Mouse (Mus musculus) spleen, embryonic (tissue): ENCODE results near the gene Ipo7.
"Not testable (repeated sequence)": the region's sequence is repeated elsewhere in the genome, so short reads cannot be mapped to it uniquely, and the experiment has no call there.

Experiments used
- CTCF ChIA-PET: fragments of 350-600 bp; sonication (Branson Sonifier 250); formaldehyde crosslinking; loops from one replicate; lab custom pipeline; 2022; lab: Charles Lee

Ipo7 gene

DNA sequence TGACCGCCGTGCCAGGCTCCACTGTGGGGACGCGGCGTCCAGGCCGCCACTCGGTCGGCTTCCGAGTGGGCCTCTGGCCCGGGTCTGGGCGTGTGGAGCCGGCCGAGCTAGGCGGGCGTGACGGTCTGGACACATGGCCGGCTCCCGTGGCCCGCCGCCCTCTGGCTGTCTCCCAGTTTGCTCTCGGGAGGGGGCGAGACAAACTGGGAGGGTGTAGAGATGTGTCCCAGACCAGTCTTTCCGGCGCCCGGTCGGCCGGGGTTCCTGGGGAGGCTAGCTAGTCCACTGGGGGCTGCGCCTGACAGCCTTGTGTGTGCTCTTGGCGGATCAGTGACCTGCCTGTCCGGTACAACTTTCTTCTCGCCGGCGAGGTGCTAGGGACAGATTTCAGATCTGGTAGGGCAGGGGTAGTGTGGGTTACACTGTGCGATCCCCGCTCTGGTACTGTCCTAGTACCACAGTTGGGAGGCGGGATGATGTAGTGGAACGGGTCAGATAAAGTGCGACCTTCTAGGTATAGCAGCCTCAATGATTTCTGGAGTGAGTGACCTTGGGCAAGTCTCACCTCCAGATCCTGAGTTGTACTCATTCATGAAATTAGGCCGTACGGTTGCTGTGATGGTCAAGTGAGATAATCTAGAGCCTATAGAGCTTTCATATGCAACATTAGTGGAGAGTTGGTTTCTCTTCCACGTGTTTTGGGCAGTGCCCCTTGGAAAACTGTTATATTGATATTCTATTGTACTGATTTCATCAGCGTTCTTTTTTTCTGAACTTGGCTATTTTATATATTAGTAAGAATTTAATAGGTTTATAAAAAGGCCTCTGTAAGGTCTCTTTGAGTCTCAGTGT is 783 bp downstream of the Ipo7 start:
- CTCF ChIA-PET = interaction anchor here (0.7 kb wide), 1 partner anchor 19 kb away, joined by 5 read pairs; no protein-coding TSS in a partner anchor

DNA sequence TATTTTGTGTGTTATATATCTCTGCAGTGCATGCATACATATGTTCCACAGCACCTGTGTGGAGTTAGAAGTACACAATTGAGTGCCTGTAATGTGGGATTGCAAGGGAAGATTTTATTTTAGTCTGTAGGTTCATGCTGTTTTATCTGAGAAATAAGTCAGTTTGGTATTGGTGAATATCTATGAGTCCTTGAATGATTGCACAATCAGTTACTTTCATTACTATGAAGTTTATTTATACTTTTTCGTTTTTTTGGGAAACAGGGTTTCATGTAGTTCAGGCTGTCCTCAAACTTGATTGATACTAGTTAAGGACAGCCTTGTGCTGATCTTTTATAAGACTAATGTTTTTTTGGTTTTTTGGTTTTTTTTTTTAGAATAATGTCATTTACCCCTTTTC is 5.5 kb downstream of the Ipo7 start:
- CTCF ChIA-PET = no interaction called here

DNA sequence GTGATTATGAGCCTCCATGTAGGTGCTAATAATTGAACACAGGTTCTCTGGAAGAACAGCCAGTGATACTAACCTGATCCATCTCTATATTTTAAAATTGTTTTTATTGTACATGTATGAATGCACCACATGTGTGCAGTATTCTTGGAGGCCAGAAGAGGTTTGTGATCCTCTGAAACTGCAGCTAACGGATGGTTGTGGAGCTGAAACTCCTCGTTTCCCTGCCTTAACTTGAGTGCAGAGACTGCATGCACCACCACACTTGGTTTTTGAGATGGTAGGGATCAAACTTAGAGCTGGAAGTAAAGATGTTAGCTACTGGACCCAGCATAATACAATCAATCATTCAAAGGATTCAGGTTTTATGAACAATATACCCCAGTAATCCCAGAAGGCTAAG is 8.5 kb downstream of the Ipo7 start:
- CTCF ChIA-PET = no interaction called here

DNA sequence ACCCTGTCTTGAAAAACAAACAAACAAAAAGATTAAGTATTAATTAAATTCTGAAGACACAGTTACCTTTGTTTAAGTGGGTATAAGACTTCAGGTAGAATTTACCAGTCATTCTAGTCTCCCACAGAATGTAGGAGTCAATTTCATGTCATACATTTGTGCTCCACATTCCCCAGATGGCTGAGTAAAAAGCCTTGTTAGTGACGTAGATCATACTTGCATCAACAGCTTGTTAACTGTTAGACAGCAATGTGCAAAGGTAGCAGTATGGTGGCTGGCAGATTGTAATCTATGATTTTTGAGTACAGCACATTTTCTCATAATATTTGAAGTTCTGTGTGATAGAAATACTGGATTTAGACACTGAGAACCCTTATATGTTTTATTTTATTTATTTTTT is 10.8 kb downstream of the Ipo7 start:
- CTCF ChIA-PET = no interaction called here

DNA sequence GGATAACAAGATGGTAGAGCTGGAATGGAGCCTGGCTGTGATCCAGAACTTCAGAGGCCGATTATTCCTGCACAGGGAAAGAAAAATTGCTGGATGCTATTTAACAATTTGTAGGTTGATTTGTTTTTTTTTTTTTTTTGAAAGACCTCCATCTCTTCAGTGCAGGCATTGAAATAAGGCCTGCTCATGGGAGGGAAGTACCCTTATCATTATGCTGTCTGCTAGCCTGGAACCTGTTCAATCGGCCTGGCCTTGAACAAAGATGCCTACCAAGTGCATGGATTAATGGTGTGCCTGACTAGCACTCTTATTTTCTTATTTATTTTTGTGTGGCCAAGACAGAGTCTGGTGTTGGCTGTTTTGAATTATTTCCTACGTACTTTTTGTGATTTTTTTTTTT is 12.3 kb downstream of the Ipo7 start:
- CTCF ChIA-PET = no interaction called here

DNA sequence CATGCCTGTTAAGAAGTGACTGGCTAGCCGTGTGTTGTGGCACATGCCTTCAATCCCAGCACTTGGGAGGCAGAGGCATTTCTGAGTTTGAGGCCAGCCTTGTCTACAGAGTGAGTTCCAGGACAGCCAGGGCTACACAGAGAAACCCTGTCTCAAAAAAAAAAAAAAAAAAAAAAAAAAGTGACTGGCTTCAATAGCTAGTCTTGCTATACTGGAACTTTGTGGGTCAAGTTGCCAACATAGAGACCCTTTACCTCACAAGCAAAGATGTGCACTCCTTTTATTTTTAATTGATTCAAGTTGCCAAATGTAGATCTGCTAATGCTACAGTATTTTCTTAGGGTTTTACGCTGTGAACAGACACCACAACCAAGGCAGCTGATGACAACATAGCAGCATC is 39.6 kb downstream of the Ipo7 start:
- CTCF ChIA-PET = not testable (repeated sequence)

DNA sequence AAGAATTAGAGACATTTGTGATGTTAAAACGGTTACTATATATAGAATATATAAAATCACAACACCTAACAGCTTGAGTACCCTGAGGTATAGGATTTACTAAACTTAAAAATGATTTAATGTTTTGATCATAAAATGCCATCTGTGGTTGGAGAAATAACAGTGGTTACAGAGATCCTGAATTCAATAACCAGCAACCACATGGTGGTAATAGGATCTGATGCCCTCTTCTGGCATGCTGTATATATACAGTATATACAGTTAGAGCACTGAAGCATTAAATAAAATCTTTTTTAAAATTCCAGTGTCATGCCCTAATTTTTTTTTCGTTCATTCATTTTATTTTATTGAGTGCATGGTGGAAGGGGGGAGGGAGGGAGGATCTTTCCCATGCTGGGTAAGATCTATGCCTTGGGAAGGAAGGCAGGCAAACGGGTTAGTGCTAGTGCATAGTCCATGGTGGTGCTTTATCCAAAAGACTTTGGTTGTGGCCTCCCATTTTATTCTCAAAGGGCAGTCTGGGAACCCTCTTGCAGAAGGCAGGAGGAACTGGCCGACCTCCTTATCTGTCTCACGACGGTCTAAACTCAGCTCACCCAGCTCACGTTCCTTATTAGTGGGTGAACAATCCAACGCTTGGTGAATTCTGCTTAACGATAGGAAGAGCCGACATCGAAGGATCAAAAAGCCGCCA is 41.2 kb downstream of the Ipo7 start:
- CTCF ChIA-PET = interaction anchor here (0.6 to 0.8 kb wide), 2 partner anchors 16 to 66 kb away, joined by 3 to 5 read pairs; no protein-coding TSS in a partner anchor

DNA sequence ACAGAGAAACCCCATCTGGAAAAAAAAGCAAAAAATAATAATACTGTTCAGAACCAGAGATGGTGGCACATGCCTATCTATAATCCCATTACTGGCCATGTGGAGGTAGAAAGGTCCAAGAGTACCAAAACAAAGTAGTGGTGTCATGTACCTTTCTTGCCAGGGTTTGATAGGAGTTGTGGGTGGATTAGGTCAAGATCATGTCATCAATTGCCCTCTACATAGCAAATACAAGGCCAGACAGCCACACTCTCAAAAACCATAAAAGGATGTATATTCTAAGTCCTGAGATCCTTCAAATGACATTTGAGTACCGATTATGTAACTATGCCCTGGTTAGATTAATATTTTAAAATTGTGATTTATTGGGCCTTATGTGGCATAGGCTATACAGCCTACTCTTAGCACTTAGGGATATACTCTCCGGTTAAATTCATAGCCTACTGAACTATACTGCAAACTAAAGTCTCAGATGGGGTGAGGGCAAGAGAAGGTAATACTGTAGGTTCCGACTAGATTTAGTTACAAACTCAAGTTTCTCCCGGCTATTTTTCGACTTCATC is 42.1 kb downstream of the Ipo7 start:
- CTCF ChIA-PET = no interaction called here

DNA sequence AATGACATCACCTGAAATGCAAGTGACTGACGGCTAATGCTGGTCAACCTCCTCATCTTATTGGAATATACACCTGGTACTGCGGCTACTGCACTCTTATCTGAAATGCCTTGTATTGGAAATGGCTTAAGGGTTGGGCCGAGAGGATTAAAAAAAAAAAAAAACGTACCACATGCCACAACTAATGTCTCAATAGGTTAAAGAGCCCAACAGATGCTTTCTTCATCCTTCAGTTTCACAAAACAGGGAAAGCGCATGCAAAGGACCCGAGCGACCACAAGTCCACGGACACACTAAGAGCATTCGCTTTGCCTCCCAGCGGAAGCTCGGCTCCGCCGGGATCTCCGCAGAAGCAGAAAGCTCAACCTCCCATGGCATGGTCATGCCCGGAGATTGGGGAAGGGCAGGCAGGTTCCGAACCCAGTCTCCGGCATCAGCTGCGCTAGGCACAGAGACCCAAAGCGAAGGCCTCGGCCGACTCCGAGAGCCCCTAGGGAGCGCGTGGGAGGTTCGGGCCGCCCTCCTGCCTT is 42.7 kb downstream of the Ipo7 start:
- CTCF ChIA-PET = interaction anchor here (0.6 to 1.4 kb wide), 3 partner anchors 31 to 181 kb away, joined by 3 to 5 read pairs (median 4); no protein-coding TSS in a partner anchor

DNA sequence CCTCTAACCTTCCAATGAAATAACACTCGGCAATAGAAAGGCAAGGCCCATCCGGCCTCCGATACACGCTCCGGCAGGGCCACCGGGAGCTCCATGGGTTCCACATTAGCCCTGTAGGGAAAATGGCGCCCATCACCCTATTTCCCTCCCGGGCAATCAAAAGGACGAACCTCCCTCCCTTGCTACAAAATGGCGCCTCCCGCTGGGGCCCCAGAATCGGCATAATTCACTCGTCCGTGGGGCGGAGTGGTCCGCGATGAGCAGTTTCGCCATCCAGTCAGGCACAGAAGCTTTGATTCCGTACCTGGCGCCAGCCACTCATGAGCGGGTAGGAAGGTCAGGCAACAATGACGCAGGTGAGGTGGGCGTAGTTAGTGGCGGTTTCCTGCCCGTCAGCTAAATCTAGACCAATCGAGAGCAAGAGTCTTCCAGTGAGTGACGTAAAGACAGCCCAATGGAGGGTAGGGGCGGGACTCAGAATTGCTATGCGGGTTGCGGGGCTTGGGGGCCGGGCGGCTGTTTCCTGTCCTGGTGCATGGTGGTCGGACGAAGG is 43.2 kb downstream of the Ipo7 start, which contains the start of gene Zfp143:
Gene Zfp143 (plus strand): TSS at position 19 of the 553 bp plus-strand sequence.
- CTCF ChIA-PET = interaction anchor here (0.6 to 1.4 kb wide), 3 partner anchors 32 to 180 kb away, joined by 3 to 5 read pairs (median 4); no protein-coding TSS in a partner anchor

DNA sequence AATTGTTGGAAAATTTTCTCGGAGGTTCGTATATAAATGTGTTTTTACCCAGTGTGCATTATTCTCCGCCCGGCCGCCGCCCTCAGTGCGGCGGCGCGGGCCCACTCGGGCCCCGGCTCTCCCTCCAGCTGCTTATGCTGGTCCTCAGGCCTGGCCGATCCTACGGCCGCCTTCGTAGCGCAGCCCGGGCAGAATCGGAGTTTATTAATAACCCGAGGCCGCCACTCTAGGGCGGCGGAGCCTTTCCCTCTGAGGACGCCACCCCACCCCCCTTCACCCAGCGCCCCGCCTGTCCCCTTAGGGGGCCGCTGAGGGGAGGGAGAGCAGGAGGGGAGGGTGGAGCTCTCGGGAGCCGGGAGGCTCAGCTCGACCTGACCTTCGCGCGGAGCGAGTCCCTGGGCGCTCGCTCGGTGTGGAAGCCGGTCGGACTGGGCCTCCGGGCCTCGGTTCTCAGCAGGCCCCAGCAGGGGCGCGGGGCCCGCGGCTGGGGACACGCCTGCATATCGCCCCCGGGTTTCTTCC is 43.7 kb downstream of the Ipo7 start:
- CTCF ChIA-PET = interaction anchor here (0.5 to 1.4 kb wide), 4 partner anchors 9 to 180 kb away, joined by 3 to 5 read pairs (median 4); no protein-coding TSS in a partner anchor

DNA sequence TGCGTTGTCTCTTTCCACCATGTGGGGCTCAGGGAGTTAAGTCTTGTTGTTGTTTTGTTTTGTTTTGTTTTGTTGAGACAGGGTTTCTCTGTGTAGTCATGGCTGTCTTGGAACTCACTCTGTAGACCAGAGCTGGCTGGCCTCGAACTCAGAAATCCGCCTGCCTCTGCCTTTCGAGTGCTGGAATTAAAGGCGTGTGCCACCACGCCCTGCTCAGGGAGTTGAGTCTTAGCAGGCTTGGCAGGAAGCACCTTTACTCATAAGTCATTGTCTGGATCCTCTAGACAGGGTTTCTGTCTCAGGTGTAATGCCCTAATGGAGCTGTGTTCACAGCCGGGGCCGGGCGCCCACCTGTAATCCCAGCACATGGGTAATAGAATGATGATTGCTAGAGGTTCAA is 45.7 kb downstream of the Ipo7 start:
- CTCF ChIA-PET = interaction anchor here (0.7 kb wide), 1 partner anchor 186 kb away, joined by 3 read pairs; no protein-coding TSS in a partner anchor

DNA sequence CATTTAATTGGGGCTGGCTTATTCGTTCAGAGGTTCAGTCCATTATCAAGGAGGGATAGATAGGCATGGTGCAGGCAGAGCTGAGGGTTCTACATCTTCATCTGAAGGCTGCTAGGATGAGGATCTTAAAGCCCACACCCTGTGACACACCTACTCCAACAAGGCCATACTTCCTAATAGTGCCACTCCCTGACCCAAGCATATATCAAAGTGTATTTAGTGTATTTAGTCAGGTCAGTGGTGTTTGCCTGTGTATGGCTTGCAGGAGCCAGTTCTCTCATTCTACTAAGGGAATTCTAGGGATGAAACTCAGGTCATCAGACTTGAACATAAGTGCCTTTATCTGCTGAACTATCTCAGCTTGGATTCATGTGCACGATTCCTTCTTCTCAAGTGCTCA is 51.0 kb downstream of the Ipo7 start:
- CTCF ChIA-PET = no interaction called here

DNA sequence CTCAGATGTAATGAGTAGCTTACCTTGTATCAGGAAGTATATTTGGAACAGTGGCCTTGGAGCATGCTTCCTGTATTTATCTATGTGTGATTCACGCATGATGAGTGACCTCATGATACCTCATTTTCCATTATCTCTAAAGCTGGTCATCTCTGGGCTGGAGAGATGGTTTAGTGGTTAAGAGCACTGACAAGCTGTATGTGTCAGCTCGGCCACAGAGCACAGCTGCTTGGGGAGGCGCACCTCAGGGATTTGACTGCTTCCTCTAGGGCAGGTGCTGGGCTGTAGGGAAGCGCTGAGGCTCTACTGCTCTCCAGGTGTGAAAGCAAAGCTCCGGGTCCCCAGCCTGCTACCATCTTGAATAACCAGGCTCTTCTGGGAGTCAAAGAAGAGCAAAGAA is 60.1 kb downstream of the Ipo7 start:
- CTCF ChIA-PET = no interaction called here

DNA sequence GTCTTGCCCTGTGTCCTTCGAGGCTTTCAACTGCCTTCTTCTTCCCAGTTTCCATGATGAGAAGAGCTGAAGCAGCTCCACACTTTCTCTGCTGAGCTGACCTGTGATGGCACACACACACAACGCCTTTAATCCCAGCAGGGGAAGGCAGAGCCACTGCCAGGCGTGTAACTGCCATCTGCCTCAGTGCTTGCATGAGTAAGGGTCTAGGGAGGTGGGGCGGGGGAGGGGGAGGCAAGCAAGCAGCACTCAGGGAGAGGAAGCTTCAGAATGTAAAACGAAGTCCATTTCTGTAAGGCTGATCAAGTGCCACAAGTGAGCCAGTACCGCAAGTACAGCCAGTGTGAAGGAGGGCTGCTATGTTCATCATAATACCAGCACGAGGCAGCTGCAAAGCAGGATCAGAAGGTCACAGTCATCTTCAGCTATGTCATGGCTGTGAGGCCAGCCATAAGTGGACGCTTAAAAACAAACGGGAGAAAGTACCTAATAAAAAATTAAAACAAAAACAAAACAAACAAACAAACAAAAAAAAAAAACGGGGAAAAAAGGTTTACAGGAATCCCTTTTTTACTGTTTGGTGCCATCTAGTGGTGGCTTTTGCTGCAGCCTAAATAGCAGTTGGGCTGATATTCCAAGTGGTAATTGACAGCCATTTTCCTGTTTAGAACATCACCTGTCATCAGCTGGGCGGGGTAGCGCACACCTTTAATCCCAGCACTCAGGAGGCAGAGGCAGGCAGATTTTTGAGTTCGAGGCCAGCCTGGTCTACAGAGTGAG is 65.5 kb downstream of the Ipo7 start:
- CTCF ChIA-PET = interaction anchor here (0.7 to 0.8 kb wide), 7 partner anchors 10 to 339 kb away, joined by 3 to 6 read pairs (median 4); no protein-coding TSS in a partner anchor

DNA sequence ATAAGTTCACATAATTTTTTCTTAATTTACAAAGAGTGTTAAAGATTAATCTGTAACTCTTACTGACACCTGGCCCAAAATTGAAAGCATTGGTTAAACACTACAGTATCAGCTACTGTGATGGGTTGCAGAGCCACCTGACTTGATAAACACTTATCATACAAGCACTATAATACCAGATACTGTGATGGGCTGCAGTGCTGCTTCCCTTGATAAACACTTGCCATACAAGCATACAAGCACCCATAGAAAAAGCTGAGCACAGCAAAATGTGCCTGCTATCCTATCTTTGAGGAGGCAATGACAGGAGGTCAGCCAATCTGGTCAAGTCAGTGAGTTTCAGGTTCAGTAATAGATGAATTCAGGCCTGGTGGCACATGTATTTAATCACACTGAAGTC is 67.1 kb downstream of the Ipo7 start:
- CTCF ChIA-PET = no interaction called here

DNA sequence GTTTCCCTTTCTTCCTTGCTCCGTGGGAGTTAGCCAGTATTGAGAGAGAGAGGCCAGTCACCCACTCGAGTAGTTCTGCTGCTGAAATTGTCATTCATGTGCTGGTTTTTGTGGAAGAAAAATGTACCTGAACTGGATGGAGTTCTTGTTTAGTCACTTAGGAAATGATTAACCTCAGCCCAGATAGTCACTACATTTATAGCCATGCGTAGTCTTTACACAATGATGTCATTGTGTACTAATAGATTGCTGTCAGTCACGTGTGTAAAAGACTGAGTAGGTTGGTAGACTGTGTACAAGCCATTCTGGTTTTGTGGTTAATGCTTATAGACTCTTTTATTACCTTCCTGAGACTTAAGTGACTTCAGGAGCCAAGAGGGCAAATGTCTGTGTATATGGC is 69.8 kb downstream of the Ipo7 start:
- CTCF ChIA-PET = no interaction called here

DNA sequence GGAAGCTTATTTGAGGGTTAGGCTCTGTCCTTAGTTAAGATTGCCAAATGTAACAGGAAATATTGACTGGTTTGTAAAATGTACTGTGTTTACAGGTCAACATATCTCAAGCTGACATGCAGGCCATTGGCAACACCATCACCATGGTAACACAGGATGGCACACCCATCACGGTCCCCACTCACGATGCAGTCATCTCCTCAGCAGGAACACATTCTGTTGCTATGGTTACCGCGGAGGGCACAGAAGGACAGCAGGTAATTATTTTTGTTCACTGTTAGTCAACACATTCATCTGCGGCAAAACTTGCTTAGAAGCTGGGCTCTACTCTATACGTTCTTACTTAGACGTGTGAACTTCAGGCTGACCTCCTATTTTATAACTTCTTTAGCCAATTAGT is 73.6 kb downstream of the Ipo7 start:
- CTCF ChIA-PET = no interaction called here

DNA sequence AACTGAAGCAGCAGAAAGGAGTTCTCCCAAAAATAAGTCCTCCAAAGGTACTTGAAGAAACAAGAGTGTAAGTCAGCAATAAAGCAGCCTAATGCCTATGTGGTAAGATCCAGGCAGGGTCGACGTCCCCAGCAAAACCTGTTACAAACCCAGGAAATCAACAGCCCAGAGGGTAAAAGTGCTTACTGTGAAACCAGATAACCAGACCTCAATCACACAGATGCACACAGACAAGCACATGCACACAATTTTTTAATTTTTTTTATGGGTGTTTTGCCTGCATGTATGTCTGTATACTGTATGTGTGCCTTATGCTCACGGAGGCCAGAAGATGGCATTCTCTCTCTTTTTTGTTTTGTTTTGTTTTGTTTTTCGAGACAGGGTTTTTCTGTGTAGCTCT is 78.3 kb downstream of the Ipo7 start:
- CTCF ChIA-PET = no interaction called here

DNA sequence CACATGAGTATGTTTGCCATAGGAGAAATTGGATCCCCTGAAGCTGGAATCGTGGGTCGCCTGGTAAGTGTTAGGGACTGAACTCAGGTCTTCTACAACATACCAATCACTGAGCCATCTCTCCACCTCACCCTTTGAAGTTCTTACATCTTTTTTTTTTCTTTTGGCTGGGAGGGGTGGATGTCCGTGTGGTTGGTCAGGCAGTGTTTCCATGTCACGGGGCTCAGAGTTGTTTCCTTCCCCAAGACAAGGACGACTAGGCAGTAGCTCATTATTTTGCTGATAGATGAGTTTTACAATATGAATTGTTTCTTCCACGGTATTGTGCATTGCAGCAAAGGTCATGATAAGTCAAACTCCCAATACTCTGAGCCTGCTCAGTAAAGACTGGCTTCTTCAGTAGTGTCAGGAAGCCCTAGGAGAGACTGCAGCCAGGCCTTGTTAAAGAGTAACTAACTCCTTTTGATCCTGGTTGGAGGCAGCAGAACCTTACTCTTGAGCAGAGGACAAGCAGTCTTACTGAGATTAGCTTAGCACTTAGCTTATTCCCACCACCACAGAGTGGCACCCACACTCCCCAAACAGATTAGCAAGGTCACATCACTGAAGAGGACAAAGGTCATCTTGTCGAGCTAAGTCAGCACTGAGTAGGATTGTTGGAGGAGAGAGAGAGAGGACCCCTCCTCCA is 79.2 kb downstream of the Ipo7 start:
- CTCF ChIA-PET = no interaction called here
